Mouse (Mus musculus) urinary bladder, postnatal 25 days (tissue): ENCODE results near the gene Dhh.

Experiments used
- DNase-seq: peaks from one replicate; pipeline ENCODE4 v3.0.0; 2022; ENCODE audit warnings: low spot score

Gene Dhh

DNA sequence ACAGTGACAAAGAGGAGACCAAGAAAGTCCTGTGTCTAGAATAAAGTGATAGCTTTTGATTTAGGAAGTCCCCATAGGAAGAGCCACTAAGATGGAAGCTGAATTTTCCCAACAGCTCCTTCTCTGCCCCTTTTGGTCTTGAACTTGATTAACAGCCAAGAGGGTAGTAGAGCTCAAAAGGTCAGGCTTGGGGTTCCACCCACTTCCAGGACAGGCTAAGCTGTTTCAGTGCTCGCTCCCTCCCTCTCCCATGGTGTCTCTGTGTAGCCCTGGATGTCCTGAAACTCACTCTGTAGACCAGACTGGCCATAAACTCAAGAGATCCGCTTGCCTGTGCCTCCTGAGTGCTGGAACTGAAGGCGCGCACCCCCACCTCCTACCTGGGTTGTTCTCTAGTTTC is 17.7 kb upstream of the Dhh start:
- no peak for DNase-seq

DNA sequence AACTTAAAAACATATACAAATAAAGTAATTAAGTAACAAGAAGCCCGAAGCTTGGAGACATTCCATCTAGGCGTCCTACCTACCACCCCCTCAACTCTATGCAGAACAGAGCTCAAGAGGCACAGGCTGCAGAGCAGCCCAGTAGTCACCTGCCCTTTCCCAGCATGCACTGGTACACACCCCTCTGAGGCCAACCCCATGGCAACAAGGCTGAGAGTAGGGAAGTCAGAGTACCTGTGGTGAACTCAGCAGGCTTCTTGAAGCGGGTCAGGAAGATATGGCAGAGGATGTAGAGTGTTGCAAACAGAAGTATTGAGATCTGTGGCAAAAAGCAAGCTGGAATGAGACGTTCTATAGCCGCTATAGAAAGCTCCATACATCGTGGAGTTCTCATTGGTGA is 16.6 kb upstream of the Dhh start:
- no peak for DNase-seq

DNA sequence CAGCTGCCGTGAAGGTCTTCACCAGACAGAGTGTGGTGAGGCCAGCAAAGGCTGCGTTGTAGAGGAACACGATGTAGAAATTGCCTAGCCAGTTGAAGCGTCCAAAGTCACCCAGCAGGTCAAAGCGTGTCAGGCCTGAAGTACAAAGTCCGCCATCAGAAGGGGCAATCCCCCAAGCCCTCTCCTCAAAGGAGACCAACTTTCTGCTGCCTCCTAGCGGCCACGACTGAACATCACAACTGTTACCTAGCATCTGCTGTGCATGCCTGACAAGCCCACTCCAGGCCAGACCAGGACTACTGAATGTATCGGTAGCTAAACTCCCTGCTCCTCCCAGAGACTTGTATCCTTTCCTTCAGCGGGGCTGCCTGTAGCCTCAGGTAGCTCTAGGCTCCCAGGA is 6.4 kb upstream of the Dhh start:
- no peak for DNase-seq

DNA sequence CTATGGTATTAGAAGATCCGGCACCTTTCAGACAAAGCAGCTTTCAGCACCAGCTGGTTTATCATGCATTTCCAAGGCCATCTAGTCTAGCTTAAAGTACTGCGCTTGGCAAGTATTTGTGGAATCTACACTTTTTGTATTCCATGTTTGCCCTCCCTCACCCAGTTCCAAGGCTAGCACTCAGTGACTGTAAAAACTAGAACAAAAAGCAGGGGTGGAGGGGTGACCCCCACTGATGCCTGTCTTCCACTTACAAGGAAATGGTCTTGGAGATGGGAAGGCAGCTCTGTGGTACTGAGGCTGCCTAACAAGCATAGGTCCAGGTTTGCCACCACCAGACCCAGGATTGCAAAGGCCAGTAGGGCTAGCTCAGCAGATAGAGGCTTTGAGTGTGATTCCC is 4.3 kb upstream of the Dhh start:
- DNase-seq = no peak

DNA sequence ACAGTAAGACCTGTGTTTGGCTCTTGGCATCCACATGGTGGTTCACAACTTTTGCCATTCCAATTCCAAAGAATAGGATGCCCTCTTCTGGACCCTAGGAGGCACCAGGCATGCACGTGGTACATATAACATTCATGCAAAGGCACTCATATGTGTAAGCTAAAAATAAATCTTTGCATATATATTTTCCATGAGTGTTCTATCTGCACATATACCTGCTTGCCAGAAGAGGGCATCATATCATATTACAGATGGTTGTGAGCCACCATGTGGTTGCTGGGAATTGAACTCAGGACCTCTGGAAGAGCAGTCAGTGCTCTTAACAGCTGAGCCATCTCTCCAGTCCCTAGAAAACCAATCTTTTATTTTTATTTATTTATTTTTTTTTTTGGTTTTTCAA is 3.2 kb upstream of the Dhh start:
- no peak for DNase-seq

DNA sequence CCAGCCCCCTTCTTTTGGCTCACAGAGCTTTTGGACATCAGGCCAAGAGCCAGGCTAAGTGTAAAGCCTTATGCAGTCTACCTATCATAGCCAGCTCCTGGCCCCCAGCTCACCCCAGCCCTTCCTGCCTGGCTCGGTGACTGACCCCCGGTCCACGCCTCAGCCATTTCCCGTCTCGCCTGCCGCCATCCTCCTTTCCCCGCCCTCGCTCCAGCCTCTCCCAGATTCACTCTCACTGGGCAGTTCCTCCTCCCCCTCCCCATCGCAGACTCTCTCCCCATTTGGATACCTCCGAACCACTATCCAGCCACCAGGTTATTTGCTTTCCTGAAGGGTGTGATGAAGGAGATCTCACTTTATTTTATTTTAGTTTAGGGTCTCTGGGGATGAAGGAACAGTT is 845 bp downstream of the Dhh start:
- no peak for DNase-seq

DNA sequence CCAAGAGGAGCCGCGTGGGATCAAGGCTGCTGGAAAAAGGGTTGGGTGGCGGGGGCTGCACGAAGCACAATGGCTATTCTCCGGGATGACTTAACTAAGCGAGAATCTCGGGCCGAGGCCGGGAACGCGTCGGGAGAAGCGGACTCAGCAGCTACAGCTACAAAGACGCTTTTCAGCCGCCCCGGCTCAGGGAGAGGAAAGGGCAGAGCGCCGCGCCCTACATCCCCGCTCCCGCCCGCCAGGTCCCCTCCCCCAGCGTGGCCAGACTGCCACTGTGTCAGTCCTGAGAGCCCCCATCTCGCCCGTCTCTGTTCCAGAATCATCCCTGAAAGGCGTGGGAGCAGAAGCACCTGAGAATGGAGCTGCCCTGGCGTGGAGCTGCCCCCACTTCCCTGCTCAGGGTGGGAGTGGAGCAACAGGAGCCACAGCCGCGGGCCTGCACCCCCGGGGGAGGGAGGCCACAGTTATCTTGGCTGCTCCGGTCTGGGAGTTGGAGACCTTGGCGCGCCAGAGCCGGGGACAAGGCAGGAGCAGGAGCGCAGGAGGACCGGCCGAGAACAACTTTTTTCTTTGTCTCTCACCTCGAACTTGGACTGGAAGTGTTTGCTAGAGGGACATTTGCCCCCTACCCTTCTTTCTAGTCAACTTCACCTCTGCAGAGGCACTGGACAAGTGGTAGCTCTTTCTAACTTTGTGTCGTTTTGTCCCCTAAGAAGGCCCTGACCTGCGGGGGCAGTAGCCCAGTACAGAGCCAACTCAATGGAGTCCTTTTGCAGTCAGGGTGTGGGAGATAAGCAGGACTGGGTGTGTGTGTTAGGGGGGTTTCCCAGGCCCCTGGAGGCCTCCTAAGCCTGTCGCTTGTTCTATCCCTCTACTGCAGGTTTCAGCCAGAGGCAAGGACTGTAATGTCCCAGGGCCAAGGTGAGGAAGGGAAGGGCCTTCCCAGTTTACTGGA is 2.4 kb downstream of the Dhh start:
- no peak for DNase-seq

DNA sequence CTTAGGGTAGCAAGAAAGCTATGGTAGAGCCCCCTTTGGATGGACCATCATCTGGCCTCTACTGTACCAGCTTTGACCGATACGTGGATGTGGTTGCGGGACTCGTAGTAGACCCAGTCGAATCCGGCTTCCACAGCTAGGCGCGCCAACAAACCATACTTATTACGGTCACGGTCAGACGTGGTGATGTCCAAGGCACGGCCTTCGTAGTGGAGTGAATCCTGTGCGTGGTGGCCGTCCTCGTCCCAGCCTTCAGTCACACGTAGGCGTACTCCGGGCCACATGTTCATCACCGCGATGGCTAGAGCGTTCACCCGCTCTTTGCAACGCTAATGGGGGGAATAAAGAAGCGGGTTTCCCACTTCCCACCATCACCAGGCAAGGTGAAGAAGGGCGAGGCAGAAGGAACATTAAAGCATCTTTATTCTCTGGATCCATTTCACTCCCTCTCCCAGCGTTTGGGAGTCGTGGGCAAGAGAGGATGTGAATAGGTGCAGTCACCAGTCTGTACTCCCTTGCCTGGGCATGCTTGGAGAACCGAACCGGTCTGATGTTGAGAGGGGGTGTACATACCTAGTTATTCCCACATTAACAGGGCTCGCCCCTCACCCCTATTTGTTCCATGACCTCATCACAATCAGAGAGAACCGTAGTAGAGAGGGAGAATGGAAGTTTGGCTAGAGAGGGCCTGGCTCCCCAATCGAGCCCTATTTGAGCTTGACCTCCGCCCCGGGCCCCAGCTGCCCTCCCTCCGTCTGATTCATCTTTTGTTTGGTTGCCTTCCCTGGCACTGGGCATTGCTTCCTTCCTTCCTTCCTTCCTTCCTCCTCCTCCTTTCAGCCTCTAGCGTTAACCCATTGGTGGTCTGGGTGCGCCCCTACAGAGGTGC is 3.4 kb downstream of the Dhh start:
- no peak for DNase-seq

DNA sequence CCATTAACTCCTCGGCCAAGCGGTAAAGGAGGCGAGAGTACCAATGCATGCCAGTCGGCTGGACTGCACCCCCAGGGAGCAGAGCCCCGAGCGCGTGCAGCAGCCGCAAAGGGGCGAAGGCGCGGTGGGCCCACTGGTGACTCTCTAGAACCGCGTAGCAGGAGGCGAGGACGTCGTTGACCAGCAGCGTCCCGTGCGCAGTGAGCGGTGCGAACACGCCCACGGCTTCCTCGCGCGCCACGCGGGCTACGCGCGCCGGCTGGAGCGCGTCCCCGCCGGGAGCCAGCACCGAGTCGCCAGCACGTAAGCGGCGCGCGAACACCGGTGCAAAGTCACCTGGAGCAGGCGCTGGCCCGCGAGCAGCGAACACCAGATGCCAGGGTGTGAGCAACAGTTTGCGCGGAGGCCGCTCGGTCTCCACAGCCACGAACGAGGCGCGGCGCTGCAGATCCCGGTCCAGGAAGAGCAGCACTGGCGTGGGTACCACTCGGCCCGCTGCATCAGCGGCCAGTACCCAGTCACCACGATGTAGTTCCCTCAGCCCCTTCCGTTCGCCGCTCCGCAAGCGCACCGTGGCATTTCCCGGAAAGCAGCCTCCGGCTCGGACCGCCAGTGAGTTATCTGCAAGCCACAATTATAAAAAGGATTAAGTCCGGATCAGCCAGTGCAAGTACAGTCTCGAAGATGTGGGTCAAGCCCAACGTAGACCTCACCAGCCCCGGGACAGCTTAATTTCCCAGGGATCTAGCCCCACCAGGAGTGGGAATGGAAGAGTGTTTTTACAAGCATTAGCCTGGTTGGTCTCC is 4.2 kb downstream of the Dhh start, which contains the start of gene Rhebl1:
TSS of gene Rhebl1 (minus strand) at position 601 of the 806 bp plus-strand sequence.
- no peak for DNase-seq

DNA sequence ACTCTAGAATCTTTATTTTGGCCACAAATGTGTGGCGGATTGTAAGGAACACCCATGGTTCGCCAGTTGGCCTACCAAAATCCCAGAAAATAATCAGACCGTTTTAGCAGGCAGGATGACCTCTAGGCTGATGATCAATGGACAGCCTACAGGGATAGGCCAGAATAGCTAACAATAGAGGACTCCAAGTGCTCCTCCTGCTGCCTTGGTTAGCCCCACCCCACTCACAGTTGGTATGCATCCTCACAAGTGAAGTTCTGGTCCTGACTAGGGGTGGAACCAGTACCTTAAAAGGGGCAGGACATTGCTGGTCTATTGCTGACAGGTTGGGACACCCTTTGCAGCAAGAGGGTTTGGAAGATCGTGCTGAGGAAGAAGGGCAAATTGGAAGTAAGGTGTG is 5.3 kb downstream of the Dhh start:
- DNase-seq = no peak

DNA sequence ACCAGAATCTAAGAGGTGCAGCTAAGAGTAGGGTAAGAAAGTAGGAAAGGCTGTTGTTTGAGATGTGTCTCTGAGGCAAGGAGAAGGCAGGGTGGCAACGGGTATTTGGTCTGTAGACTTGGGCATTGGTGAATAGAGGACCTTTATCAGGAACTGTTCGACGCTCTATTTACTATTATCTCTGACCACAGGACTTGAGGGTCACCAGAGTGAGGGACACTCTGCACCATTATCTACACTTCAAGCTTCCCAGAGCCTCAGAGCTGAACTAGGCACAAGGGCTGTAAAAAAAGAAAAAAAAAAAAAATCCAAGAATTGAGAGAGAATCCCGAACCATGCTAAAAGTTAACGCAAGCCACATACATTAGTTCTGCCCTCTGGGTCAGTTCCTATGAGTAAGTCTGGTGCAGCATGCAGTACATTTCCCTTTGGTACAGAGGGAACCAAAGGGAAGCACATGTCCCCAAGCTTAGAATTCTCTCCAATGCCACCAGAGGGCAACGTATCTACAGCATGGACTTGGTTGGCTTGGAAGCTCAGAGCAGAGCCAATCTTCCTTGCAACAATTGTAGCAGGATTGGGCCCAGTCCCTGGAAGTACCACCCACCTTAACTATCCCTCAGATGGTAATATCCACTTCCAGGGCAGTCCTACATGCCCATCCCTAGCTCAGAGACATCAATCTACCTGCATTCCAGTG is 6.3 kb downstream of the Dhh start:
- no peak for DNase-seq

DNA sequence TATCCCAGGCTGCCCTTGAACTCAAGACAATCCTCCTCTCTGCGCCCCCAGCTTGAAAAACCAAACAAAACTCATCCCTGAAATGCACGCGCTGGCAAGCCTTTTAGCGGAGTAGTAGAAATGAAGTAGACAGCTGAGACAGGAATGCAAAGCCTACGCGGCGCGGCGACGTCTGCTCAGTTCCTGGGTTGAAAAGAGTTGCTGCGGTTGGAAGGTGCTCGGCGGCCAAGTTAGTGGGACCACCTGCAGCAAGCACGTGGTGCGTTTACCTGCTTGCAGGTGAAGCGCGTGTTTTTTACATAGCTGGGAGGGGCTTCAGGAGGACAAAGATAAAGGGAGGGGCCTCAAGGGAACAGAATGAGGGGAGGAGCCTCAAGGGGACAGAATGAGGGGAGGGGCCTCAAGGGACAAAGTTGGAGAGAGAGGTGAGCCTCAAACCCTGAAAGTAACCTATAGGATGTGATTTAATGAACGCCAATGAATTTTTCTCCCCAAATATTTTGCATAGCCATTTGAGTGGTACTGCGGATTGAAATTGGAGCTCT is 7.1 kb downstream of the Dhh start:
- no peak for DNase-seq

DNA sequence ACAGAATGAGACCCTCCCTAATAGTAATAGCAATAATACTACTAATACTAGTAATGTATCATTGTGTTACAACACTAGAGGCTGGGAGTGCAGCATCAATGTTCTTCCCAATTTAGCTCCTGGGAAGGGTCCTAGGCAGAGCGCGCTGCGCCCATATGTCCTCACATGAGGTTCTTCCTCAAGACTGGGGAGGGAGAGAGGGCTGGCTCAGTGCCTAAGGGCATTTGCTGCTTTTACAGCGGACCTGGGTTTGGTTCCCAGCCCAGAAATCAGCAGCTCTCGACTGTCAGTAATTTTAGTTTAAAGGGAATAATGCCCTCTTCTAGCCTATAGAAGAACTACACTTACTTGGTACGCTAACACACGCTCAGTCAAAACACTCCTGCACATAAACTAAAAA is 10.8 kb downstream of the Dhh start:
- DNase-seq = no peak

DNA sequence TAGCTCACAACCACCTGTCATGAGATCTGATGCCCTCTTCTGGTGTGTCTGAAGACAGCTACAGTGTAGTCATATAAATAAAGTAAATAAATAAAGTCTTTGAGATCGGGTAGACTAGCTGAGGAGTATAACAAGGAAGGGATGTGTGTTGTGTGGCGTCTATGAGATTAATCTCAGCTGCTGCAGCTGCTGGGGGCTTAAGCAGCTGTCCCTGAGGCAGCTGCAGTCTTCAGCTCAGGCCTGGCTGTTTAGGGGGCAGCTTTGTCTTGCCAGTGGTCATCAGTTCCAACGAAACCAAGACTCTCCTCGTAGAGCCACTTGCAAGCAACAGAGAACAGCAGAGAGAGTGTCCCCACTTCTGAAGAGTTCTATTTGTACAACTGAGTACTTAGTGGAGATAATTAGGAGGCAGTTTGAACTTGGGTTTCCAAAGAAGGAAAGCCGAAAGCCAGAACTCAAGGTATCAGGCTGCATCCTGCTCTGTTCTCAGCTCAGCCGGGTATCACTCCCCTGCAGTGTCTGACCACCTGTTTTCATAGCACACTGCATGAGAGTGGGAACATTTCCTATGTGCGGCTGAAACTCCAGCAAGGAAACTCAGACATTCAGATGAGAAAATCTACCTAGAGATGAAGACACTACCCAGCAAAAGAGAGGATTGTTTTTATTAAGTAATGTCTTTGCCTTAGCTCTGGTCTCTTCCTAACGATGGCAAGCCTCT is 11.5 kb downstream of the Dhh start:
- no peak for DNase-seq

DNA sequence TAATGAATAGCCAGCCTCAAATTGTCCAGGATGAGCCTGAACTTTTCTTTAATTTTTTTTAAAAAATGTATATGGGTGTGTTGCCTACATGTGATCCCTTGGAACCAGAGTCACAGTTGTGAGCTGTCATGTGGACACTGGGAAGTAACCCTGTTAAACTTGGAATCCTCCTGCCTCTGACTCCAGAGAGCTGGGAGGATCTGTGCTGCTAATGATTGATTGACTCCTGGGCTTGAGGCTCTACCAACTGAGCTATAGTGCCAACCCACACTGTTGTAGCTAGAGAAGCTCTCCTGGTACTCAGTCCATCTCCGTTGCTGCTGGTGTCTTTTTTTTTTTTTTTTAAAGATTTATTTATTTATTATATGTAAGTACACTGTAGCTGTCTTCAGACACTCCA is 14.2 kb downstream of the Dhh start:
- no peak for DNase-seq

DNA sequence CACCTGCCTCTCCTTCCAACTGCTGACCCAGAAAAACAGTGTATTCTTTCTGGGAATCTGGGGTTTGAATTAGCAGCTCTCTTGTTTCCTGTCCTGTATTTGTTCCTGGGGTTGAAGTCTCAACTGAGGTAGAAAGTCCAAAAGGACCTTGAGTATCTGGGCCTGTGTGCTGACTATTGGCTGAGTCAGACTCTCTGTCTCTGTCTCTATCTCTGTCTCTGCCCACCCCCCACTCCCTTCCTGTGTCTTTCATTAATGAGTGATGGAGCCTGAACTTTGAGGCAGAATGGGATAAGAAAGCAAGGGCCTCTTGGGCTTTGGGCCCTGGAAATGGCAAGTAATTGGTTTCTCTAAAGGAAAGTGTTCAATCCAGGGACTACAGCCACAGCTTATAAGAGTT is 14.7 kb downstream of the Dhh start:
- DNase-seq = no peak

DNA sequence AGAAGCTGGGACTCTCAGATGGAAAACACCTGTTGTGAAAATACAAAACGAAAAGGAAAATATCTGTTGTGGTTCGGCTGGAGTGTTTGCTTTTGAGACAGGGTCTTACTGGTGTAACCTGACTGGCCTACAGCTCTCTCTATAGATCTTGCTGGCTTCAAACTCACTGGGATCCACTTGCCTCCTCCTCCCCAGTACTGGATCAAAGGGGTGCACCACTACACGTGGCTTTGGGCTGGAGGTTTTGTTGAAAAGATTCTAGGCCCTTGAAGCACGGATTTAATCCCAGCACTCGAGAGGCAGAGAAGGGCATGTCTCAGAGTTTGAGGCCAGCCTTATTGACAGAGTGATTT is 16.7 kb downstream of the Dhh start:
- no peak for DNase-seq

DNA sequence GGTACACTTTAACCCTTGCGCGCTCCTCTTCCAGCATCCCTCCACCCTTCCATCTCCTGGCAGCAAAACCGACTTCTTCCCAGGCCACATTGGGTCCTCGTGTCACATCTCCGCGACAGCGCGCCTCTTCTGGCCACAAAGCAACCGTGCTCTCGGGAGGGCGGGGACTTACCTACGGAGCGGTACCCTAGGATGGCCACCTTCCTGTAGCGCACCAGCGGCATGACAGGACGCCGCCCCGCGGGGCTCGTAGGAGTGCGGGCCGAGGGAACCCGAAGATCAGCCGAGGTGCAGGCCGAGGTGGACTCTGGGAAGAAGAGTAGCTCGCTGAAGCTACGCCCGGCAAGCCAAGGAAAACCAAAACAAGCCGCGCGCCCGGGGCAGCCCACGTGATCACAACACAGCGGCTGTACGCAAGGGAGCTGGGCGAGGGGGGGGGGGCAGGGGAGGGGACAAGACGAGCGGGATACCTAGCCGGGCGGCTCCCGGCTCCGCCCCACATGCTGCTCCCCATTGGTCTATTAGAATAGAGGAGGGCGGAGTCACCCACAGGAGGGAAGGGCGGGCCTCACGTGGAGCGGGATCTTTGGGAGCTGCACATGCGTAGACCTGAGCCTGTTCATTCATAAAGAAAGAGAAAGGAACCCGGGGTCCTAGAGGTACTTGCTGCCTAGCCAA is 17.2 kb downstream of the Dhh start:
- peak; percentile 72 for DNase-seq

DNA sequence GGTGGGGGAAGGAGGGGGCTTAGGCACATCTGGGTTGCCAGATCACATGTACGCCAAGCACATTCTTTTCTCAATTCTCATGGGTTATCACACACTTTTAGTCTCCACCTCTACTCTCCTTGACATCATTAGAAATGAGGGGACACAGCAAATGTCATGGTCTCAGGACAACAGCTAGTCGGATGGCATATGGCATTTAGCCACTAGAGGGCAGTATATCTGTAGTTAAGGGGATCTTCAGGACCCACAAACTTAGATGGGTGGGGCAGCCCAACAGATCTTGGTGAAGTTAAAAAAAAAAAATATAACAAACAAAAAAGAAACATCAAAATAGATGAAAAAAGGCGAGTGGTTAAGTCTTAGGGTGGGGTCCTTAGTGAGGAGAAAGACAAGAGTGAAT is 21.0 kb downstream of the Dhh start:
- peak; percentile 59 for DNase-seq
